21 mouse cellular contexts compared by ENCODE assay signal in the genomic region with DNA sequence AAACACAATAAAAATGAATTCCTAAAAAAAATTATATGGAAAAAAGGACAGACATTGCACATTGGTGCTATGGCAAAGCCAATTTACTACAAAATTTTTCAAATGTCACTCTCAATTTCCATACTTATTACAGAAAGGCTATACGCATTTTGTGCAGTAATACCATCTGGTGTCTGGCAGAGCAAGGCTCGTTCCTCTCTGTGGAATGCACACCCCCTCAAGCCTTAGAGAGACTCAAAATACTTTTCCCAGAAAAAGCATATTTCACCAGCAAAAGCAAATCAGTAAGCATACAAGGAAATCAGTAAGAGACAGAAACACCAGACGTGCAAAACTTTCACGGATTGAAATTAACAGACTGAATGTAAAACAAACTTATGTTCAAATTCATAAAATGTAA.
DNase-seq lines count a peak whose midpoint lies in the region; ATAC-seq and TF ChIP-seq lines count a peak whose summit lies in the region.
"Had no signal": no experiment of that assay in that cellular context is flagged by ENCODE, and none has a peak within 500 bp of the region (broad histone marks: within the 10 kb centered on the region; RNA-seq: fewer than 3 reads in every experiment).

No protein-coding gene starts in this region.

- no peak overlapping the region for H3K4me3 ChIP-seq in forebrain, embryonic 14.5 days (ENCODE audit: low read depth, low read length)
- no peak overlapping the region for H3K4me3 ChIP-seq in forebrain, embryonic 13.5 days
- H3K4me3 ChIP-seq in hindbrain, embryonic 13.5 days = no peak overlapping the region
- no peak overlapping the region for H3K4me3 ChIP-seq in hindbrain, postnatal 0 days (ENCODE audit: low read length)
- H3K4me3 ChIP-seq: erythroblast, embryonic 14.5 days; heart, adult 2 months; hindbrain, embryonic 12.5 days; intestine, embryonic 15.5 days; limb, embryonic 12.5 days; myocyte had no signal

- H3K9ac ChIP-seq in forebrain, embryonic 14.5 days (ENCODE audit: low read length) = no peak overlapping the region
- no peak overlapping the region for H3K9ac ChIP-seq in forebrain, embryonic 13.5 days
- no peak overlapping the region for H3K9ac ChIP-seq in hindbrain, embryonic 13.5 days
- H3K9ac ChIP-seq in hindbrain, postnatal 0 days (replicated peaks; ENCODE audit: low read length) = no peak overlapping the region
- H3K9ac ChIP-seq: hindbrain, embryonic 12.5 days; intestine, embryonic 15.5 days; limb, embryonic 12.5 days; liver, embryonic 14.5 days had no signal

- intact Hi-C loops in left cerebral cortex, postnatal 4 days (cut with DNase I) = no loop called here

- H3K27ac ChIP-seq in forebrain, embryonic 14.5 days (ENCODE audit: low read depth, low read length) = no peak overlapping the region
- H3K27ac ChIP-seq in forebrain, embryonic 13.5 days = no peak overlapping the region
- H3K27ac ChIP-seq in hindbrain, embryonic 13.5 days = no peak overlapping the region
- H3K27ac ChIP-seq in hindbrain, postnatal 0 days = no peak overlapping the region
- H3K27ac ChIP-seq: heart, adult 2 months; hindbrain, embryonic 12.5 days; intestine, embryonic 15.5 days; limb, embryonic 12.5 days; liver, embryonic 14.5 days had no signal

- no peaks in the 10 kb centered on the region for H3K27me3 ChIP-seq in forebrain, embryonic 14.5 days (replicated peaks; ENCODE audit: control insufficient read depth, insufficient read depth, low read length)
- H3K27me3 ChIP-seq in forebrain, embryonic 13.5 days = no peaks in the 10 kb centered on the region
- H3K27me3 ChIP-seq in hindbrain, embryonic 13.5 days = no peaks in the 10 kb centered on the region
- no peaks in the 10 kb centered on the region for H3K27me3 ChIP-seq in hindbrain, postnatal 0 days (ENCODE audit: insufficient read depth, low read length)
- H3K27me3 ChIP-seq: hindbrain, embryonic 12.5 days; intestine, embryonic 15.5 days; limb, embryonic 12.5 days had no signal

- ATAC-seq in forebrain, embryonic 14.5 days = no peak
- ATAC-seq in forebrain, embryonic 13.5 days = no peak; the same call in 1 of the 2 replicates
- ATAC-seq in hindbrain, embryonic 13.5 days (ENCODE audit: low FRiP score) = no peak
- ATAC-seq in hindbrain, postnatal 0 days = no peak
- ATAC-seq: intestine, embryonic 15.5 days; lung, postnatal 0 days had no signal

- H3K9me3 ChIP-seq in forebrain, embryonic 14.5 days (replicated peaks; ENCODE audit: control insufficient read depth, low read length) = no peaks in the 10 kb centered on the region
- no peaks in the 10 kb centered on the region for H3K9me3 ChIP-seq in forebrain, embryonic 13.5 days (replicated peaks)
- no peaks in the 10 kb centered on the region for H3K9me3 ChIP-seq in hindbrain, embryonic 13.5 days
- H3K9me3 ChIP-seq in hindbrain, postnatal 0 days (ENCODE audit: low read length) = no peaks in the 10 kb centered on the region
- H3K9me3 ChIP-seq: hindbrain, embryonic 12.5 days; intestine, embryonic 15.5 days; limb, embryonic 12.5 days had no signal

- 81% methylated on average over 4 of the region's 4 CpGs for WGBS in forebrain, embryonic 14.5 days
- 89% methylated on average over 4 of the region's 4 CpGs for WGBS in forebrain, embryonic 13.5 days
- WGBS in hindbrain, embryonic 13.5 days = 85% methylated on average over 4 of the region's 4 CpGs
- 75% methylated on average over 4 of the region's 4 CpGs for WGBS in hindbrain, postnatal 0 days

- peak; percentile 21 for DNase-seq in forebrain, embryonic 14.5 days (ENCODE audit: low spot score)
- DNase-seq in left cerebral cortex, adult 11 months (ENCODE audit: low spot score) = peak; percentile 13
- DNase-seq in left cerebral cortex, postnatal 4 days = no peak
- peak; percentile 1 to 2 for DNase-seq in layer of hippocampus, postnatal 36 days
- DNase-seq in hindbrain, postnatal 0 days (ENCODE audit: low spot score) = no peak
- no peak for DNase-seq in kidney, postnatal 36 days
- DNase-seq: cerebellum, adult 11-12 months; cerebellum, postnatal 36 days; gastrocnemius, postnatal 10 days; heart, adult 2 months; midbrain, embryonic 14.5 days; thymus, postnatal 25 days had no signal

- no peak overlapping the region for H3K4me2 ChIP-seq in forebrain, embryonic 14.5 days (ENCODE audit: low read length)
- H3K4me2 ChIP-seq in forebrain, embryonic 13.5 days = no peak overlapping the region
- no peak overlapping the region for H3K4me2 ChIP-seq in hindbrain, embryonic 13.5 days
- H3K4me2 ChIP-seq in hindbrain, postnatal 0 days (ENCODE audit: low read depth, low read length) = no peak overlapping the region
- H3K4me2 ChIP-seq: hindbrain, embryonic 12.5 days; intestine, embryonic 15.5 days; limb, embryonic 12.5 days had no signal

- no peaks in the 10 kb centered on the region for H3K36me3 ChIP-seq in forebrain, embryonic 14.5 days (ENCODE audit: control insufficient read depth, insufficient read depth, low read length)
- H3K36me3 ChIP-seq in forebrain, embryonic 13.5 days (ENCODE audit: poor library complexity, severe bottlenecking) = no peaks in the 10 kb centered on the region
- no peaks in the 10 kb centered on the region for H3K36me3 ChIP-seq in hindbrain, embryonic 13.5 days
- no peaks in the 10 kb centered on the region for H3K36me3 ChIP-seq in hindbrain, postnatal 0 days (ENCODE audit: insufficient read depth, low read length)
- H3K36me3 ChIP-seq: hindbrain, embryonic 12.5 days; intestine, embryonic 15.5 days; limb, embryonic 12.5 days had no signal

- TF ChIP-seq CTCF in hindbrain, postnatal 0 days (IDR thresholded peaks at IDR 0.05; ENCODE audit: low read depth) = no peak

- no peaks in the 10 kb centered on the region for H3K4me1 ChIP-seq in forebrain, embryonic 14.5 days (ENCODE audit: control insufficient read depth, insufficient read depth, low read length)
- no peaks in the 10 kb centered on the region for H3K4me1 ChIP-seq in forebrain, embryonic 13.5 days
- no peaks in the 10 kb centered on the region for H3K4me1 ChIP-seq in hindbrain, embryonic 13.5 days (replicated peaks)
- no peaks in the 10 kb centered on the region for H3K4me1 ChIP-seq in hindbrain, postnatal 0 days (ENCODE audit: insufficient read depth, low read length)
- H3K4me1 ChIP-seq: hindbrain, embryonic 12.5 days; intestine, embryonic 15.5 days; limb, embryonic 12.5 days had no signal

Comparison
In these comparisons a context has a peak if more than half of its experiments do, and no peak if none do; other contexts are left out.
1. DNase-seq: peak in forebrain, embryonic 14.5 days (single experiment), left cerebral cortex, adult 11 months (single experiment) and layer of hippocampus, postnatal 36 days (2 of 2); none in left cerebral cortex, postnatal 4 days (single experiment), hindbrain, postnatal 0 days (single experiment) and kidney, postnatal 36 days (0 of 2).